Mouse (Mus musculus) ES-E14 (cell line): ENCODE results near the gene Ttc9c. TPM values are rescaled to one million over a fixed set of nuclear protein-coding genes. Genes with fewer than 3 reads are reported as not detected.

Experiments
- DNase-seq: peaks from one replicate; pipeline ENCODE4 v3.0.0-alpha.2; 2013; ENCODE audit warnings: low read depth, low spot score
- H3K27ac ChIP-seq: 2 replicates; pipeline ENCODE4 v1.5.1; 2012; ENCODE audit warnings: low read depth, mild to moderate bottlenecking, low read length, moderate library complexity, mixed read lengths; ENCODE audit not compliant: poor library complexity, insufficient read depth, severe bottlenecking
- H3K36me3 ChIP-seq: 2 replicates; pipeline ENCODE4 v1.6.1; 2012; ENCODE audit warnings: mild to moderate bottlenecking, low read length, moderate library complexity, mixed read lengths; ENCODE audit not compliant: control insufficient read depth, poor library complexity, insufficient read depth, severe bottlenecking
- H3K4me1 ChIP-seq, 2 experiments: fragments of 150-350 bp in 1 of 2; sonication (generic) in 1 of 2; 2 replicates each; pipeline ENCODE4 v1.6.1; 2012; ENCODE audit warnings: low read length in 2 of 2, mild to moderate bottlenecking in 1 of 2, mixed read lengths in 1 of 2; ENCODE audit not compliant: control insufficient read depth in 2 of 2, insufficient read depth in 2 of 2, poor library complexity in 1 of 2
- H3K4me3 ChIP-seq, 2 experiments: fragments of 150-350 bp in 1 of 2; sonication (generic) in 1 of 2; 2 replicates each; pipeline ENCODE4 v1.5.1; 2012; ENCODE audit warnings: low read length in 2 of 2, low read depth in 1 of 2, mild to moderate bottlenecking in 1 of 2, mixed read lengths in 1 of 2; ENCODE audit not compliant: insufficient read depth in 1 of 2, poor library complexity in 1 of 2, severe bottlenecking in 1 of 2
- H3K9ac ChIP-seq: 2 replicates; pipeline ENCODE4 v1.6.1; 2012; ENCODE audit warnings: low read depth, mild to moderate bottlenecking, low read length, mixed read lengths; ENCODE audit not compliant: poor library complexity, insufficient read depth, severe bottlenecking
- H3K9me3 ChIP-seq: fragments of 150-350 bp; sonication (generic); 2 replicates; pipeline ENCODE4 v1.6.1; 2012; ENCODE audit warnings: low read depth, mild to moderate bottlenecking, low read length; ENCODE audit not compliant: control insufficient read depth, insufficient read depth
- CHD2 ChIP-seq: IDR thresholded peaks from 2 replicates; pipeline ENCODE4 v1.6.1; 2014; ENCODE audit warnings: mild to moderate bottlenecking, low read depth, low read length, inconsistent platforms
- HCFC1 ChIP-seq: IDR thresholded peaks from 2 replicates; pipeline ENCODE4 v1.6.1; 2012; ENCODE audit warnings: low read length, inconsistent platforms, borderline replicate concordance; ENCODE audit not compliant: insufficient read depth
- MAFK ChIP-seq: IDR thresholded peaks from 2 replicates; pipeline ENCODE4 v1.6.1; 2014; ENCODE audit warnings: mild to moderate bottlenecking, low read depth, low read length, inconsistent platforms; ENCODE audit not compliant: insufficient read depth
- ZC3H11A ChIP-seq: IDR thresholded peaks from 2 replicates; pipeline ENCODE4 v1.6.1; 2012; ENCODE audit warnings: low read depth, mild to moderate bottlenecking, inconsistent platforms, low read length, borderline replicate concordance
- ZNF384 ChIP-seq: IDR thresholded peaks from 2 replicates; pipeline ENCODE4 v1.6.1; 2012; ENCODE audit warnings: low read depth, low read length, inconsistent platforms
- in situ Hi-C, 2 experiments: fragments of 600-800 bp; cut with MboI; formaldehyde crosslinking; loops; one replicate each; pipeline ENCODE4 v1.15.1; 2025; ENCODE audit warnings: low sequenced_read_pairs in 2 of 2, inconsistent platforms in 1 of 2; ENCODE audit not compliant: unreplicated experiment in 2 of 2
- total RNA-seq: library from RNA; depleted of rRNA; stranded (reverse); fragments of 300-350 nt; gene quantifications from 2 replicates; pipeline ENCODE4 v1.2.3, GENCODE M21; 2012

The Ttc9c gene
- total RNA-seq, 1 experiment = 42.6 TPM

- Histone ChIP-seq H3K9ac (no peak overlapping the region), H3K9me3 (no peaks in the 10 kb centered on the region), H3K27ac (no peak overlapping the region), H3K4me1 (peaks cover 5 to 18% of the 10 kb centered on the region in 2 experiments; a peak in 2 of 4 replicates), H3K4me3 (no peak overlapping the region), H3K36me3 (peaks cover 8% of the 10 kb centered on the region; the same call in 1 of the 2 replicates)
- DNase-seq = no peak
- in situ Hi-C loops = no loop called here
- no peak for TF ChIP-seq HCFC1
- no peak for TF ChIP-seq MAFK
- TF ChIP-seq ZC3H11A = no peak
- TF ChIP-seq CHD2 = no peak
- no peak for TF ChIP-seq ZNF384
Measured at GRCm38 (mm10) chr19:8848356-8848755, 29.2 kb upstream of the Ttc9c start.

- no peak for TF ChIP-seq ZC3H11A
- peak; percentile 71 for TF ChIP-seq ZNF384
- TF ChIP-seq HCFC1 = no peak
- TF ChIP-seq CHD2 = no peak
- no peak for TF ChIP-seq MAFK
Measured at GRCm38 (mm10) chr19:8844371-8845129, 25.4 kb upstream of the Ttc9c start.

GRCm38 (mm10) chr19:8842961-8843360, 23.8 kb upstream of the Ttc9c start:
- in situ Hi-C loops = no loop called here
- H3K4me1 ChIP-seq = peaks cover 2 to 18% of the 10 kb centered on the region in 2 experiments; a peak in 3 of 4 replicates
- H3K9ac ChIP-seq = no peak overlapping the region
- H3K4me3 ChIP-seq = no peak overlapping the region
- TF ChIP-seq CHD2 (no peak), ZNF384 (no peak), HCFC1 (no peak), ZC3H11A (no peak), MAFK (no peak)
- DNase-seq = no peak
- peaks cover 8% of the 10 kb centered on the region; the same call in 1 of the 2 replicates for H3K36me3 ChIP-seq
- H3K27ac ChIP-seq = no peak overlapping the region
- H3K9me3 ChIP-seq = no peaks in the 10 kb centered on the region

More at GRCm38 (mm10) chr19:8844371-8845129, 25.4 kb upstream of the Ttc9c start:
- Histone ChIP-seq H3K9me3 (no peaks in the 10 kb centered on the region), H3K36me3 (peaks cover 8% of the 10 kb centered on the region; the same call in 1 of the 2 replicates), H3K4me3 (no peak overlapping the region), H3K9ac (no peak overlapping the region), H3K4me1 (peaks cover 0 to 18% of the 10 kb centered on the region in 2 experiments; a peak in 2 of 4 replicates), H3K27ac (no peak overlapping the region)
- in situ Hi-C loops = no loop called here
- DNase-seq = peak; percentile 76

- no peak for DNase-seq
- no peak overlapping the region; the same call in 1 of the 2 replicates for H3K9ac ChIP-seq
Measured at GRCm38 (mm10) chr19:8841012-8841411, 21.9 kb upstream of the Ttc9c start.

More at GRCm38 (mm10) chr19:8841012-8841411, 21.9 kb upstream of the Ttc9c start:
- Histone ChIP-seq H3K4me1 (peaks cover 2 to 13% of the 10 kb centered on the region in 2 experiments; a peak in 3 of 4 replicates), H3K36me3 (peaks cover 1% of the 10 kb centered on the region; the same call in 1 of the 2 replicates), H3K9me3 (no peaks in the 10 kb centered on the region), H3K27ac (no peak overlapping the region), H3K4me3 (peak overlapping the region in 1 of 2 experiments; percentile 70; a peak in 1 of 4 replicates)
- in situ Hi-C loops = no loop called here
- no peak for TF ChIP-seq CHD2
- no peak for TF ChIP-seq HCFC1
- TF ChIP-seq MAFK = no peak
- TF ChIP-seq ZNF384 = no peak
- no peak for TF ChIP-seq ZC3H11A
